Mouse (Mus musculus): ENCODE results near the gene Hlx. TPM values are rescaled to one million over a fixed set of nuclear protein-coding genes. Genes with fewer than 3 reads are reported as not detected.

Gene Hlx
- polyA plus RNA-seq, 2 experiments, result 2.7 to 3.5 TPM

GRCm38 (mm10) chr1:184726576-184727300 is 5.7 kb downstream of the Hlx start:
- H3K4me2 ChIP-seq (ENCODE audit: low read depth), result no peak overlapping the region
- DNase-seq (ENCODE audit: low read depth in 3 of 3, low spot score in 3 of 3) (no peak), ATAC-seq (ENCODE audit: insufficient read depth) (no peak)
- H3K27ac ChIP-seq, result no peak overlapping the region
- H3K9me3 ChIP-seq (ENCODE audit: control insufficient read depth, low read length), result no peaks in the 10 kb centered on the region
- no peak overlapping the region for H3K9ac ChIP-seq (replicated peaks)
- TF ChIP-seq EP300 (IDR thresholded peaks at IDR 0.05; ENCODE audit: low read depth) (no peak), CTCF (IDR thresholded peaks at IDR 0.05; ENCODE audit: low read depth) (no peak)
- H3K4me3 ChIP-seq (ENCODE audit: insufficient read depth in 1 of 2, low read depth in 2 of 2, low read length in 2 of 2), result no peak overlapping the region
- no peaks in the 10 kb centered on the region for H3K36me3 ChIP-seq (replicated peaks; ENCODE audit: control insufficient read depth, insufficient read depth, low read depth)
- H3K4me1 ChIP-seq (replicated peaks; ENCODE audit: control insufficient read depth in 2 of 2, insufficient read depth in 2 of 2, low read length in 1 of 2), result no peaks in the 10 kb centered on the region
- WGBS (ENCODE audit: insufficient replicate concordance), result 50% methylated on average over 16 of the region's 16 CpGs
- H3K27me3 ChIP-seq (ENCODE audit: control insufficient read depth, insufficient read depth, low read length), result peaks cover 97% of the 10 kb centered on the region

GRCm38 (mm10) chr1:184725318-184725790 is 7.1 kb downstream of the Hlx start:
- TF ChIP-seq EP300 (IDR thresholded peaks at IDR 0.05; ENCODE audit: low read depth), result no peak
- WGBS (ENCODE audit: insufficient replicate concordance), result 24% methylated on average over 11 of the region's 11 CpGs
- H3K27me3 ChIP-seq (ENCODE audit: control insufficient read depth, insufficient read depth, low read length), result peaks cover 97% of the 10 kb centered on the region
- no peak overlapping the region for H3K4me2 ChIP-seq (ENCODE audit: low read depth)
- no peaks in the 10 kb centered on the region for H3K36me3 ChIP-seq (replicated peaks; ENCODE audit: control insufficient read depth, insufficient read depth, low read depth)
- no peak overlapping the region for H3K9ac ChIP-seq (replicated peaks)
- H3K27ac ChIP-seq, result no peak overlapping the region
- no peaks in the 10 kb centered on the region for H3K4me1 ChIP-seq (replicated peaks; ENCODE audit: control insufficient read depth in 2 of 2, insufficient read depth in 2 of 2, low read length in 1 of 2)
- DNase-seq (ENCODE audit: low read depth in 3 of 3, low spot score in 3 of 3) (no peak), ATAC-seq (ENCODE audit: insufficient read depth) (no peak)
- no peaks in the 10 kb centered on the region for H3K9me3 ChIP-seq (ENCODE audit: control insufficient read depth, low read length)
- no peak overlapping the region for H3K4me3 ChIP-seq (ENCODE audit: insufficient read depth in 1 of 2, low read depth in 2 of 2, low read length in 2 of 2)

- Histone ChIP-seq H3K4me3 (ENCODE audit: insufficient read depth in 1 of 2, low read depth in 2 of 2, low read length in 2 of 2) (no peak overlapping the region), H3K27ac (no peak overlapping the region), H3K4me1 (replicated peaks; ENCODE audit: control insufficient read depth in 2 of 2, insufficient read depth in 2 of 2, low read length in 1 of 2) (no peaks in the 10 kb centered on the region), H3K9ac (replicated peaks) (no peak overlapping the region), H3K4me2 (ENCODE audit: low read depth) (no peak overlapping the region), H3K9me3 (ENCODE audit: control insufficient read depth, low read length) (no peaks in the 10 kb centered on the region), H3K27me3 (ENCODE audit: control insufficient read depth, insufficient read depth, low read length) (peaks cover 97% of the 10 kb centered on the region), H3K36me3 (replicated peaks; ENCODE audit: control insufficient read depth, insufficient read depth, low read depth) (no peaks in the 10 kb centered on the region)
- ATAC-seq (ENCODE audit: insufficient read depth), result no peak
- no peak for DNase-seq (ENCODE audit: low read depth in 3 of 3, low spot score in 3 of 3)
- 15% methylated on average over 23 of the region's 23 CpGs for WGBS (ENCODE audit: insufficient replicate concordance)
- TF ChIP-seq EP300 (IDR thresholded peaks at IDR 0.05; ENCODE audit: low read depth), result no peak
- no peak for TF ChIP-seq CTCF (IDR thresholded peaks at IDR 0.05; ENCODE audit: low read depth)
Observed at GRCm38 (mm10) chr1:184724551-184725317, 7.7 kb downstream of the Hlx start.

GRCm38 (mm10) chr1:184723899-184724298 is 8.5 kb downstream of the Hlx start:
- H3K4me3 ChIP-seq (ENCODE audit: insufficient read depth in 1 of 2, low read depth in 2 of 2, low read length in 2 of 2), result no peak overlapping the region
- H3K27me3 ChIP-seq (ENCODE audit: control insufficient read depth, insufficient read depth, low read length), result peaks cover 98% of the 10 kb centered on the region
- no peaks in the 10 kb centered on the region for H3K9me3 ChIP-seq (ENCODE audit: control insufficient read depth, low read length)
- no peak overlapping the region for H3K4me2 ChIP-seq (ENCODE audit: low read depth)
- ATAC-seq (ENCODE audit: insufficient read depth) (no peak), DNase-seq (ENCODE audit: low read depth in 3 of 3, low spot score in 3 of 3) (no peak)
- no peak overlapping the region for H3K27ac ChIP-seq
- no peak for TF ChIP-seq EP300 (IDR thresholded peaks at IDR 0.05; ENCODE audit: low read depth)
- no peak for TF ChIP-seq CTCF (IDR thresholded peaks at IDR 0.05; ENCODE audit: low read depth)
- H3K36me3 ChIP-seq (replicated peaks; ENCODE audit: control insufficient read depth, insufficient read depth, low read depth), result no peaks in the 10 kb centered on the region
- 52% methylated on average over 3 of the region's 3 CpGs for WGBS (ENCODE audit: insufficient replicate concordance)
- no peaks in the 10 kb centered on the region for H3K4me1 ChIP-seq (replicated peaks; ENCODE audit: control insufficient read depth in 2 of 2, insufficient read depth in 2 of 2, low read length in 1 of 2)
- no peak overlapping the region for H3K9ac ChIP-seq (replicated peaks)

GRCm38 (mm10) chr1:184721121-184721520 is 11.3 kb downstream of the Hlx start:
- no peak for DNase-seq (ENCODE audit: low read depth in 3 of 3, low spot score in 3 of 3)
- no peaks in the 10 kb centered on the region for H3K4me1 ChIP-seq (replicated peaks; ENCODE audit: control insufficient read depth in 2 of 2, insufficient read depth in 2 of 2, low read length in 1 of 2)
- no peak overlapping the region for H3K4me2 ChIP-seq (ENCODE audit: low read depth)
- no peaks in the 10 kb centered on the region for H3K36me3 ChIP-seq (replicated peaks; ENCODE audit: control insufficient read depth, insufficient read depth, low read depth)
- no peaks in the 10 kb centered on the region for H3K9me3 ChIP-seq (ENCODE audit: control insufficient read depth, low read length)
- no peak overlapping the region for H3K27ac ChIP-seq
- no peak overlapping the region for H3K9ac ChIP-seq (replicated peaks)
- peaks cover 98% of the 10 kb centered on the region for H3K27me3 ChIP-seq (ENCODE audit: control insufficient read depth, insufficient read depth, low read length)
- TF ChIP-seq CTCF (IDR thresholded peaks at IDR 0.05; ENCODE audit: low read depth) (no peak), EP300 (IDR thresholded peaks at IDR 0.05; ENCODE audit: low read depth) (no peak)
- ATAC-seq (ENCODE audit: insufficient read depth), result no peak
- H3K4me3 ChIP-seq (ENCODE audit: insufficient read depth in 1 of 2, low read depth in 2 of 2, low read length in 2 of 2), result no peak overlapping the region
- 7% methylated on average over 9 of the region's 9 CpGs for whole genome bisulfite sequencing (ENCODE audit: insufficient replicate concordance)

Data from liver, embryonic 14.5 days (tissue).